Mouse (Mus musculus) MEL (cell line): ENCODE results near the gene Fgfr2. TPM values are rescaled to one million over a fixed set of nuclear protein-coding genes. Genes with fewer than 3 reads are reported as not detected.

Experiments used
- DNase-seq: peaks from one replicate; pipeline ENCODE4 v3.0.0; 2011; ENCODE audit warnings: low read depth, low spot score
- H3K27ac ChIP-seq: 2 replicates; pipeline ENCODE4 v1.5.1; 2012; ENCODE audit warnings: low read depth, mild to moderate bottlenecking, control low read depth, low read length, moderate library complexity; ENCODE audit not compliant: control insufficient read depth
- H3K27me3 ChIP-seq, 2 experiments: fragments of 150-350 bp in 1 of 2; sonication (generic) in 1 of 2; 2 replicates each; pipeline ENCODE4 v1.6.1; 2012; ENCODE audit warnings: low read length in 2 of 2, mild to moderate bottlenecking in 2 of 2, improper control_type of control experiment in 1 of 2, moderate library complexity in 1 of 2; ENCODE audit not compliant: insufficient read depth in 2 of 2, control insufficient read depth in 1 of 2
- H3K36me3 ChIP-seq, 2 experiments: 2 replicates each; pipeline ENCODE4 v1.6.1; 2012 to 2014; ENCODE audit warnings: low read length in 2 of 2, improper control_type of control experiment in 1 of 2, inconsistent platforms in 1 of 2, mild to moderate bottlenecking in 1 of 2; ENCODE audit not compliant: insufficient read depth in 2 of 2, control insufficient read depth in 1 of 2
- H3K4me1 ChIP-seq, 2 experiments: fragments of 150-350 bp in 1 of 2; sonication (generic) in 1 of 2; 2 replicates each; pipeline ENCODE4 v1.6.1; 2012; ENCODE audit warnings: low read length in 2 of 2, improper control_type of control experiment in 1 of 2, mild to moderate bottlenecking in 1 of 2; ENCODE audit not compliant: insufficient read depth in 2 of 2, control insufficient read depth in 1 of 2
- H3K4me3 ChIP-seq, 2 experiments: fragments of 150-350 bp in 1 of 2; sonication (generic) in 1 of 2; 2 replicates each; pipeline ENCODE4 v1.5.1; 2012; ENCODE audit warnings: low read depth in 2 of 2, low read length in 2 of 2, mild to moderate bottlenecking in 2 of 2, moderate library complexity in 2 of 2, control low read depth in 1 of 2, improper control_type of control experiment in 1 of 2; ENCODE audit not compliant: control insufficient read depth in 1 of 2, insufficient read depth in 1 of 2
- H3K79me2 ChIP-seq: 2 replicates; pipeline ENCODE4 v1.6.1; 2012; ENCODE audit warnings: mild to moderate bottlenecking, low read length, moderate library complexity; ENCODE audit not compliant: control insufficient read depth, poor library complexity, insufficient read depth
- H3K9ac ChIP-seq: 2 replicates; pipeline ENCODE4 v1.6.1; 2012; ENCODE audit warnings: low read depth, mild to moderate bottlenecking, control low read depth, low read length, moderate library complexity; ENCODE audit not compliant: control insufficient read depth, poor library complexity, severe bottlenecking
- H3K9me3 ChIP-seq: fragments of 150-350 bp; sonication (generic); replicated peaks from 2 replicates; pipeline ENCODE4 v1.6.1; 2012; ENCODE audit warnings: mild to moderate bottlenecking, low read length, improper control_type of control experiment, moderate library complexity; ENCODE audit not compliant: insufficient read depth
- CHD1 ChIP-seq: IDR thresholded peaks from 2 replicates; pipeline ENCODE4 v1.6.1; 2012; ENCODE audit warnings: low read depth, mild to moderate bottlenecking, inconsistent platforms, low read length, improper control_type of control experiment
- CHD2 ChIP-seq: IDR thresholded peaks from 2 replicates; pipeline ENCODE4 v1.6.1; 2011; ENCODE audit warnings: low read length, improper control_type of control experiment
- CTCF ChIP-seq, 3 experiments: IDR thresholded peaks in 2 of 3; conservative IDR thresholded peaks in 1 of 3; 2 replicates each; pipeline ENCODE4 v1.5.1; 2011 to 2012; ENCODE audit warnings: low read length in 3 of 3, low read depth in 2 of 3, mild to moderate bottlenecking in 2 of 3, improper control_type of control experiment in 1 of 3, inconsistent platforms in 1 of 3, mixed read lengths in 1 of 3, moderate library complexity in 1 of 3; ENCODE audit not compliant: control insufficient read depth in 1 of 3, insufficient read depth in 1 of 3, poor library complexity in 1 of 3, severe bottlenecking in 1 of 3
- ELF1 ChIP-seq: IDR thresholded peaks from 2 replicates; pipeline ENCODE4 v1.6.1; 2014; ENCODE audit warnings: low read depth, mild to moderate bottlenecking, inconsistent platforms, low read length, improper control_type of control experiment, moderate library complexity
- EP300 ChIP-seq, 2 experiments: IDR thresholded peaks; 2 replicates each; pipeline ENCODE4 v1.6.1; 2011; ENCODE audit warnings: improper control_type of control experiment in 2 of 2, low read length in 2 of 2, low read depth in 1 of 2, mild to moderate bottlenecking in 1 of 2
- ETS1 ChIP-seq: IDR thresholded peaks from 2 replicates; pipeline ENCODE4 v1.6.1; 2012; ENCODE audit warnings: low read depth, mild to moderate bottlenecking, inconsistent platforms, low read length, improper control_type of control experiment, moderate library complexity
- GABPA ChIP-seq: IDR thresholded peaks from 2 replicates; pipeline ENCODE4 v1.6.1; 2012; ENCODE audit warnings: low read depth, mild to moderate bottlenecking, inconsistent platforms, low read length, improper control_type of control experiment, moderate library complexity
- GATA1 ChIP-seq: IDR thresholded peaks from 2 replicates; pipeline ENCODE4 v1.6.1; 2011; ENCODE audit warnings: low read depth, low read length, improper control_type of control experiment
- KAT2A ChIP-seq: conservative IDR thresholded peaks from 2 replicates; pipeline ENCODE4 v1.6.1; 2012; ENCODE audit warnings: low read depth, low read length, improper control_type of control experiment, inconsistent platforms
- MAX ChIP-seq: IDR thresholded peaks from 2 replicates; pipeline ENCODE4 v1.6.1; 2011; ENCODE audit warnings: low read length, improper control_type of control experiment
- MAZ ChIP-seq: IDR thresholded peaks from 2 replicates; pipeline ENCODE4 v1.6.1; 2012; ENCODE audit warnings: low read depth, mild to moderate bottlenecking, inconsistent platforms, low read length, improper control_type of control experiment
- NRF1 ChIP-seq: IDR thresholded peaks from 2 replicates; pipeline ENCODE4 v1.6.1; 2014; ENCODE audit warnings: low read depth, mild to moderate bottlenecking, inconsistent platforms, low read length, improper control_type of control experiment, moderate library complexity; ENCODE audit not compliant: poor library complexity, insufficient read depth, severe bottlenecking
- POLR2AphosphoS2 ChIP-seq: IDR thresholded peaks from 2 replicates; pipeline ENCODE4 v1.6.1; 2011; ENCODE audit warnings: low read length, improper control_type of control experiment
- POLR2AphosphoS5 ChIP-seq: IDR thresholded peaks from 2 replicates; pipeline ENCODE4 v1.6.1; 2012; ENCODE audit warnings: low read depth, borderline replicate concordance, mild to moderate bottlenecking, inconsistent platforms, low read length, moderate library complexity, mixed read lengths
- RAD21 ChIP-seq: IDR thresholded peaks from 2 replicates; pipeline ENCODE4 v1.6.1; 2011; ENCODE audit warnings: mild to moderate bottlenecking, low read depth, low read length, improper control_type of control experiment
- RCOR1 ChIP-seq: IDR thresholded peaks from 2 replicates; pipeline ENCODE4 v1.6.1; 2012; ENCODE audit warnings: low read depth, mild to moderate bottlenecking, inconsistent platforms, low read length, improper control_type of control experiment
- USF1 ChIP-seq: IDR thresholded peaks from 2 replicates; pipeline ENCODE4 v1.6.1; 2014; ENCODE audit warnings: low read depth, mild to moderate bottlenecking, inconsistent platforms, low read length, improper control_type of control experiment, moderate library complexity
- ZC3H11A ChIP-seq: IDR thresholded peaks from 2 replicates; pipeline ENCODE4 v1.6.1; 2012; ENCODE audit warnings: low read depth, mild to moderate bottlenecking, inconsistent platforms, low read length, improper control_type of control experiment
- ZMIZ1 ChIP-seq: IDR thresholded peaks from 2 replicates; pipeline ENCODE4 v1.6.1; 2012; ENCODE audit warnings: low read depth, mild to moderate bottlenecking, inconsistent platforms, low read length, improper control_type of control experiment, moderate library complexity
- ZNF384 ChIP-seq: IDR thresholded peaks from 2 replicates; pipeline ENCODE4 v1.6.1; 2012; ENCODE audit warnings: low read depth, mild to moderate bottlenecking, inconsistent platforms, low read length, improper control_type of control experiment
- polyA plus RNA-seq, 2 experiments: library from polyadenylated mRNA; stranded (reverse) in 1 of 2; unstranded in 1 of 2; fragments of >175 nt in 1 of 2; fragments of >200 nt in 1 of 2; gene quantifications; 2 replicates each; pipeline versions ENCODE4 v1.2.1 to v1.2.4; 2012; ENCODE audit warnings: low replicate concordance in 2 of 2, low read depth in 1 of 2; ENCODE audit not compliant: insufficient read length in 2 of 2, insufficient read depth in 1 of 2, missing spikeins in 1 of 2
- total RNA-seq: library from RNA; depleted of rRNA; stranded (reverse); fragments of 300-350 nt; gene quantifications from 2 replicates; pipeline ENCODE4 v1.2.3, GENCODE M21; 2012

Gene Fgfr2
- total and polyA plus RNA-seq, 3 experiments, result not detected

DNA sequence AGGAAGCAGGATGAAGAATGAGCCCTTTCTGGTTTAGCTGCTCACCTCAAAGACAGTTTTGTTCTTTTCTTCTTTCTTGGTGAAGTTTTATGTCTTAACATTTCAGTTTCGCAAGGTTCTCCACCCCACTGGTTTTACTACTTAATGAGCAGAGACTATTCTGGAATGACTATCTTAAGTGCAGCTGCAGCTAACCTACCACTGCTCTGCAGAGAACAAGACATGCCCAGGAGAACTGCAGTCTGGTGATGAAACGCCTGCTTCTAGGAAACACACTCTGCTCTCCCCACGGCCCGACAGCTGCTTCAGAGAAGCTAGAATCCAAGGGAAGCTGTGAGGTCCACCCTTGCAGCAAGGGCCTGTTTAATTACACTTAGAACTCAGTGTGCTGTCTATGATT, 78.4 kb downstream of the Fgfr2 start:
- Histone ChIP-seq H3K4me1 (peaks cover 22 to 23% of the 10 kb centered on the region in 2 experiments), H3K9me3 (no peaks in the 10 kb centered on the region), H3K27me3 (no peaks in the 10 kb centered on the region)
- TF ChIP-seq MAX (no peak), GABPA (no peak), ZMIZ1 (no peak), POLR2AphosphoS5 (no peak), EP300 (IDR thresholded peaks at IDR 0.05; ENCODE audit: low read depth in 1 of 2, low read length in 2 of 2) (no peak), CHD1 (no peak), POLR2AphosphoS2 (no peak), RAD21 (no peak), USF1 (no peak), ETS1 (no peak), CHD2 (no peak), ZNF384 (no peak), CTCF (IDR thresholded peaks at IDR 0.05 in 2 of 3, conservative IDR thresholded peaks at IDR 0.05 in 1 of 3; ENCODE audit: control insufficient read depth in 1 of 3, insufficient read depth in 1 of 3, low read depth in 2 of 3, low read length in 3 of 3, poor library complexity in 1 of 3, severe bottlenecking in 1 of 3) (no peak), ZC3H11A (no peak), MAZ (no peak), NRF1 (no peak), KAT2A (no peak), RCOR1 (no peak), ELF1 (no peak)
- TF ChIP-seq, all 39 proteins: peak for 0
- H3K36me3 ChIP-seq, result peaks cover 5 to 28% of the 10 kb centered on the region in 2 experiments
- H3K27ac ChIP-seq, result no peak overlapping the region
- no peak overlapping the region for H3K9ac ChIP-seq
- H3K79me2 ChIP-seq, result peaks cover 7% of the 10 kb centered on the region
- H3K4me3 ChIP-seq, result no peak overlapping the region
- DNase-seq, result no peak

DNA sequence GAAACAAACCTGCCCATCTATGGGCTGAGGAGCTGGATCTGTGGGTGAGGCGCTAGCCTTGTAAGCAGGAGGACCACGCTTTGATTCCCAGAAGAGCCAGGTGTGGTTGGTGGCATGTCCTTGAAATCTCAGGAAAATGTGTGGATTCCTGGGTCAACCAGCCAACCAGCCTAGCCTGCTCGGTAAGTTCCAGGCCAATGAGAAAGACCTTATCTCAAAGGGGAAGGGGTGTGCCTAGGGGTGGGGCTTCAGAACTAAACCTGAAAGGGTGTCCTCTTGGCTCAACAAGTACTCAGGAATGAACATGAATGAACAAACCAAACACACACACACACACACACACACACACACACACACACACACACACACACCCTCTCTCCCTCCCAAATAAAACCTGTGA, 81.4 kb downstream of the Fgfr2 start:
- no peak for TF ChIP-seq CTCF (IDR thresholded peaks at IDR 0.05 in 2 of 3, conservative IDR thresholded peaks at IDR 0.05 in 1 of 3; ENCODE audit: control insufficient read depth in 1 of 3, insufficient read depth in 1 of 3, low read depth in 2 of 3, low read length in 3 of 3, poor library complexity in 1 of 3, severe bottlenecking in 1 of 3)
- TF ChIP-seq GATA1, result 0 out of 2 replicates have a peak, but pooled peaks have one; percentile 25
- Histone ChIP-seq H3K27ac (no peak overlapping the region), H3K79me2 (peaks cover 7% of the 10 kb centered on the region), H3K4me1 (peaks cover 6 to 13% of the 10 kb centered on the region in 2 experiments; a peak in 3 of 4 replicates), H3K4me3 (no peak overlapping the region), H3K27me3 (no peaks in the 10 kb centered on the region), H3K36me3 (peaks cover 2 to 19% of the 10 kb centered on the region in 2 experiments), H3K9ac (no peak overlapping the region), H3K9me3 (no peaks in the 10 kb centered on the region)
- peak; percentile 51 for DNase-seq
